Mouse (Mus musculus): ENCODE results near the gene Hdgfl3.

- no peak for TF ChIP-seq CTCF (IDR thresholded peaks at IDR 0.05; ENCODE audit: low read depth, low read length)
- no peak for TF ChIP-seq POLR2A (IDR thresholded peaks at IDR 0.05; ENCODE audit: extremely low read depth, insufficient read depth, low read length)
Measured at GRCm38 (mm10) chr7:81932521-81933045, 1.7 kb downstream of the Hdgfl3 start.

Measured in liver, adult 2 months (tissue).